Mouse (Mus musculus): Measurements from ENCODE around the gene F2. TPM values are rescaled to one million over a fixed set of nuclear protein-coding genes. Genes with fewer than 3 reads are reported as not detected.

Gene F2
- polyA plus RNA-seq, 1 experiment: 0.10 TPM

DNA sequence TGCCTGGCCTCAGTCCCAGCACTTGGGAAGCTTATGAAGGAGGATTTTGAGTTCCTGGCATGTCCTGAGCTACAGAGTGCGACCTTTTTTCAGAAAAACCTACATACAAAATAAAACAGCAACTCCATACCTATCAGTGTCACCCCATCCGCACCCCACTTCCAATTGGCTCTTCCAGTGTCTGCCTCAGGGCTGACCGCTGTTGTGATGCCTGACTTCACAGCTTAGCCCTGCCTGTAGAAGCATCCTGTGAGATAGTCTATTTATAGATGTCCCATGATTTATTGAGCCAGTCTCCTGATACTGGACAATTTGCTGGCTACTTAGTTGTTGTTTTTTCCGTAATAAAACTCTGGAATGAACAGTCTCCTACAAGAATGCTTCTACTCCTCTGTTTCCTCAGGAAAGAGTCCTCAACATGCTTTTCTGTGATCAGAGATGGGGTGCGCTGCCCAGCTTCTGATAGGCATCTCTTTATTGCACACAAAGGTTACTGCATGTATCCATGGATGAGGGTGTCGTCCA lies 30.2 kb upstream of the F2 start:
- TF ChIP-seq CTCF (IDR thresholded peaks at IDR 0.05; ENCODE audit: extremely low read depth, insufficient read depth, low read length) (no peak), POLR2A (IDR thresholded peaks at IDR 0.05; ENCODE audit: extremely low read depth, insufficient read depth, low read length) (no peak)

DNA sequence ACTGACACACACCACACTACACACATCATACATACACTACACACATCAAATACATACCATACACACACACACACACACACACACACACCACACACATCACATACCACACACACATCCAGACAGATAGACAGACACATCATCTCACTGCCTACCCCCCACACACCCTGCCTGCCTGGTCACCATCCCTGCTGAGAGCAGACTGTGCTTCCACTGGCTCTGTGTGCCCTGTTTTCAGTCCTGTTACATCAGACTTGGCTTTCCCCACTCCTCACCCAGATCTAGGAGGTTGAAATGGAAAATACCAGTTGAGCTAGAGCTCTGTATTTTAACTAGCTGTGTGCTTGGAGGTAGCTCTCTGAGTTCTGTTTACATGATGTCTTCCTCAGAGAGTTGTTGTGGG lies 28.6 kb upstream of the F2 start:
- Histone ChIP-seq H3K27ac (ENCODE audit: insufficient read depth, low read length) (no peak overlapping the region), H3K4me3 (ENCODE audit: insufficient read depth, low read length) (no peak overlapping the region), H3K4me1 (ENCODE audit: control insufficient read depth, insufficient read depth, low read length) (no peaks in the 10 kb centered on the region)
- TF ChIP-seq CTCF (IDR thresholded peaks at IDR 0.05; ENCODE audit: extremely low read depth, insufficient read depth, low read length) (no peak), POLR2A (IDR thresholded peaks at IDR 0.05; ENCODE audit: extremely low read depth, insufficient read depth, low read length) (0 out of 2 replicates have a peak, but pooled peaks have one; percentile 30)

More for the DNA sequence above, 30.2 kb upstream of the F2 start:
- H3K4me3 ChIP-seq (ENCODE audit: insufficient read depth, low read length): no peak overlapping the region
- no peaks in the 10 kb centered on the region for H3K4me1 ChIP-seq (ENCODE audit: control insufficient read depth, insufficient read depth, low read length)
- H3K27ac ChIP-seq (ENCODE audit: insufficient read depth, low read length): no peak overlapping the region

DNA sequence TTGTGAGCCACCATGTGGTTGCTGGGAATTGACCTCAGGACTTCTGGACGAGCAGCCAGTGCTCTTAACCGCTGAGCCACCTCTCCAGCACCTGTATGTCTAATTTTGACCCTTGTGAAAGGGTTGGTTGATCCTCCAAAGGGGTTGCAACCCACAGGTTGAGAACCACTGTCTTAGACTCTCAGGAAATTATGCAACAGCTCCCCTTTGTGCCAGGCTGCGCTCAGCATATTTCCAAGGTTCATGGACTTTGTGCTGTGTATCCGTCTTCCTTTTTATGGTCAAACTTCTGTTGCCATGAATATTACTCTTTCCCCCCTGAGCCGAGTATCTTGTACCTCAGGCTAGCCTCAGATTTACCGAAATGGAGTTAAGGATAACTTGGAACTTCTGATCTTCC lies 24.8 kb upstream of the F2 start:
- H3K4me3 ChIP-seq (ENCODE audit: insufficient read depth, low read length): no peak overlapping the region
- TF ChIP-seq POLR2A (IDR thresholded peaks at IDR 0.05; ENCODE audit: extremely low read depth, insufficient read depth, low read length): no peak
- TF ChIP-seq CTCF (IDR thresholded peaks at IDR 0.05; ENCODE audit: extremely low read depth, insufficient read depth, low read length): no peak
- no peak overlapping the region for H3K27ac ChIP-seq (ENCODE audit: insufficient read depth, low read length)

DNA sequence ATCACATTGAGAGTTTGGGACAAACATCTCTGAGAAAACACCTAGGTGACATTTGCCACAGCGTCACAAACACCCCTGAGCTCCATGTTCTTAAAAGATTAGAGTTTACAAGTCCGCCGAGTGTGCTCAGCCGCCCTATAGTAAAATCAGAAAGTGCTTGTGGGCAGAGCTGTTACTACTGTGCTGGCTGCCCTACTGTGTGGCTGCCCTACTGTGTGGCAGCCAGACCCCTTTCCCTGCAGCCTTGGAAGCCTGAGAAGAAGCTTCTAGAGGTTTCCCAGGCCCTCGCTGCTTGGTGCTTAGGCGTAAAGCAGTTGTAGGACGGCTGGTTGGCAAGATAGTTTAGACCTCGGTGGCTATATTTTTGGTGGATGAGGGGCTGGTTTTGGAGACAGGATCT lies 23.4 kb upstream of the F2 start:
- TF ChIP-seq CTCF (IDR thresholded peaks at IDR 0.05; ENCODE audit: extremely low read depth, insufficient read depth, low read length): no peak
- no peak for TF ChIP-seq POLR2A (IDR thresholded peaks at IDR 0.05; ENCODE audit: extremely low read depth, insufficient read depth, low read length)
- Histone ChIP-seq H3K4me1 (ENCODE audit: control insufficient read depth, insufficient read depth, low read length) (no peaks in the 10 kb centered on the region), H3K4me3 (ENCODE audit: insufficient read depth, low read length) (no peak overlapping the region), H3K27ac (ENCODE audit: insufficient read depth, low read length) (no peak overlapping the region)

More for the DNA sequence above, 24.8 kb upstream of the F2 start:
- no peaks in the 10 kb centered on the region for H3K4me1 ChIP-seq (ENCODE audit: control insufficient read depth, insufficient read depth, low read length)

DNA sequence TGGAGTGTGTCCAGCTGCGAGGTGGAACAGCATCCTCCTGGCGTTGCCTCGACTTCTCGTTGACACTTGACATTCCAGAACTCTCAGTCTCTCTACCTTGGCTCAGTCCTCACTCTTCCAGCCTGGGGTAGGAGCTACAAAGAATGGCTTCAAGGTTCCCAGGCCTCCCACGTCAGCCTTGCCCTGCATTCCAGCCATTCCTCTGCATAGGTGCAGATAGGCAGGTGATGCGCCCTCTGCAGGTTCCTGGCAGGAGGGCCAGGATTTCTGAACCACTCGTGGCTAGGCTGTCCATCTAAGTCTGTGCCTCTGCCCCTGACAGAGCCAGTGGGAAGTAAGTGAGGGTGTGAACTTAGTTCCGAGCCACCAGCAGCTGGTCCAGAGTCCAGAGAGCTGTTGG lies 20.6 kb upstream of the F2 start:
- H3K4me1 ChIP-seq (ENCODE audit: control insufficient read depth, insufficient read depth, low read length): peaks cover 10% of the 10 kb centered on the region
- TF ChIP-seq POLR2A (IDR thresholded peaks at IDR 0.05; ENCODE audit: extremely low read depth, insufficient read depth, low read length) (no peak), CTCF (IDR thresholded peaks at IDR 0.05; ENCODE audit: extremely low read depth, insufficient read depth, low read length) (0 out of 2 replicates have a peak, but pooled peaks have one; percentile 3)
- H3K4me3 ChIP-seq (ENCODE audit: insufficient read depth, low read length): no peak overlapping the region
- H3K27ac ChIP-seq (ENCODE audit: insufficient read depth, low read length): no peak overlapping the region

DNA sequence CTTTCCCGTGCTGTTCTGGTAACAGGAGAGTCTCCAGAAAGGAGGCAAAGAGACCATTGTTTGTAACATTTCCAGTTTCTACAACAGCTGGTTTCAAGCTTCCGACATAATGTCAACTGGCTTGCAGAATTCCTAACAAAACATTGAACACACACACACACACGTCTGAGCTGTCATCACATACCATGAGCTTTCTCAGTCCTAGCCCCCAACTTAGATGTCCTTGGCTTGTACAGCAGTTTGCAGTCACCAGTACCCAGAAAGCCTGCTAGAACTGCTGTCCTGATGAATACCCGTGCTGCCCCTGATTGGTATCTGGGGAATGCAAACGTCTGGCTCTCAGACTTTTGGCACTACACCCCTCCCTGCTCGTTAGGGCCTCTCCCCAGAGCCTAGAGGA lies 19.6 kb upstream of the F2 start:
- peaks cover 10% of the 10 kb centered on the region for H3K4me1 ChIP-seq (ENCODE audit: control insufficient read depth, insufficient read depth, low read length)
- no peak overlapping the region for H3K27ac ChIP-seq (ENCODE audit: insufficient read depth, low read length)
- H3K4me3 ChIP-seq (ENCODE audit: insufficient read depth, low read length): no peak overlapping the region
- no peak for TF ChIP-seq POLR2A (IDR thresholded peaks at IDR 0.05; ENCODE audit: extremely low read depth, insufficient read depth, low read length)
- no peak for TF ChIP-seq CTCF (IDR thresholded peaks at IDR 0.05; ENCODE audit: extremely low read depth, insufficient read depth, low read length)

DNA sequence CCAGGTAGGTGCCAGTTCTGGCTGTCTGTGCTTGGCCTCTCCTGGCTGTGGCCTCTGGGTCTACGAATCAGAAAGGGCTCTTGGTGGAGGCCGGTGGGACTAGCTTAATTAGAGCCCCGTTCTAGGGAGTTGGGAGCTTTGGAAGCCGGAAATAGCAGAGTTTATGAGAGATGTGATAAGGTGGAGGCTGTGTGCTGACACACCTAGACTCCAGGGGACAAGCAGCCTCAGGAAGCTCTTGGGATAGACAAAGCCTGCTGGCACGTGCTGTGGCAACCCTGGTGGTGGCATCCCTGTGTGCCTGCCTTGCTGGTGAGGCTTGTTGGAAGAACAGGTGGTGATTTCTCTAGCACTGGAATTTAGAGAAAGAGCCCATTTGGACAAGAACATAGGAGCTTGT lies 19.2 kb upstream of the F2 start:
- peaks cover 10% of the 10 kb centered on the region for H3K4me1 ChIP-seq (ENCODE audit: control insufficient read depth, insufficient read depth, low read length)
- no peak for TF ChIP-seq CTCF (IDR thresholded peaks at IDR 0.05; ENCODE audit: extremely low read depth, insufficient read depth, low read length)
- TF ChIP-seq POLR2A (IDR thresholded peaks at IDR 0.05; ENCODE audit: extremely low read depth, insufficient read depth, low read length): no peak

DNA sequence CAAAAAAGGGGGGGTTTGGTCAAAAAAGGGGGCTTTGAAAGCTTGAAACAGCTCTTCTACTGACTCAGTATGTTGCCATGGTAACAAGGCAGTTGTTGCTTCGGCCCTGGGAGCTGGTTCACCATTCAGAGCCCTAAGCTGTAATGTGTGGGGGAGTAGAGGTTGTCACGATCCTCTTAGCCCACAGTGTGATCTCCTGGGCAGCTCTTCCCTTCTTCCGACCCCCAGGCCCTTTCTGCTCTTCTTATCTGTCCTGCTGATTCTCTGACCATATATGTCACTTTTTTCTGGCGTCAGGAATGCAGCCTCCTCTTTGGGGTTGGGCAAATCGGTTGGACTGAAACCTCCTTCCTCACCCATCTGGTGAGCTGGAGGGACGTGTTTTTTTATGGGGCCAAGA lies 16.6 kb upstream of the F2 start:
- H3K4me1 ChIP-seq (ENCODE audit: control insufficient read depth, insufficient read depth, low read length): peaks cover 10% of the 10 kb centered on the region
- TF ChIP-seq POLR2A (IDR thresholded peaks at IDR 0.05; ENCODE audit: extremely low read depth, insufficient read depth, low read length) (no peak), CTCF (IDR thresholded peaks at IDR 0.05; ENCODE audit: extremely low read depth, insufficient read depth, low read length) (no peak)
- H3K27ac ChIP-seq (ENCODE audit: insufficient read depth, low read length): peak overlapping the region; percentile 32; the same call in 1 of the 2 replicates
- H3K4me3 ChIP-seq (ENCODE audit: insufficient read depth, low read length): no peak overlapping the region

More for the DNA sequence above, 19.2 kb upstream of the F2 start:
- no peak overlapping the region for H3K4me3 ChIP-seq (ENCODE audit: insufficient read depth, low read length)
- no peak overlapping the region for H3K27ac ChIP-seq (ENCODE audit: insufficient read depth, low read length)

DNA sequence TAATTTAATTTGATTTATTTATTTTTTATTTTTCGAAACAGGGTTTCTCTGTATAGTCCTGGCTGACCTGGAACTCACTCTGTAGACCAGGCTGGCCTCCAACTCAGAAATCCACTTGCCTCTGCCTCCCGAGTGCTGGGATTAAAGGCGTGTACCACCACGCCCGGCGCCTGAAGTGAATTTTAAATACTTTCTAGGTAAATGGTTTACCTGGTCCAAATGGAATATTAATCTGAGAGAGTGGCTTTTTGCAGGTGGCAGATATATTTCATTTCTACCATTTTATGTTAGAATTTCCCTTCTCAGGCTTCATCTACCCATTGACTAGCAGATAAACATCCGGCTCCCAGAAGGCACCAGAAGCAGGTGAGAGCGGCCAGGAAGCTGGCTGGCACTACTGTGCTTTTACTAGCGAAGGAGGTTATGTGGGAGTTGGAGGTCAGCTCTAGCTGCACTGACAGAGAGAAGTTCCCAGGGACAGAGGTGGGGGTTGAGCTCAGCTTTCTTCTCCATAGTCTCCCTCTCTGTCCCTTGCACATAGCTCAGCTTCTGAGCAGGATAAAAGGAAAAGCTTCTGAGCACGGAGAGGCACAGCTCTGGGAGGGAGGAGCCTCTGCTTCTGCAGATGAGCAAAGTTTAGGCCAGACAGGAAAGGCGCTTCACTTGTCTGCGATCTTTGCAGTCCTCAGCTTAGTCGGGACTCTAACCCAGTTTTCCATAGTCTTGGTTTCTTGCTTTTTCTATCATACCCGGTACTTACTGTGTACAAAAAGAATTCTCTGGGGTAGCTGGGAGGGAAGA lies 15.4 kb upstream of the F2 start:
- Histone ChIP-seq H3K4me1 (ENCODE audit: control insufficient read depth, insufficient read depth, low read length) (peaks cover 10% of the 10 kb centered on the region), H3K27ac (ENCODE audit: insufficient read depth, low read length) (no peak overlapping the region), H3K4me3 (ENCODE audit: insufficient read depth, low read length) (no peak overlapping the region)
- TF ChIP-seq CTCF (IDR thresholded peaks at IDR 0.05; ENCODE audit: extremely low read depth, insufficient read depth, low read length): no peak
- TF ChIP-seq POLR2A (IDR thresholded peaks at IDR 0.05; ENCODE audit: extremely low read depth, insufficient read depth, low read length): no peak

Measured in cortical plate, adult 2 months (tissue).